In genomic region chr12:54160279-54160678, GRCm38 (mm10) we compare ENCODE assay signal across 20 mouse cellular contexts.
"Had no signal": no experiment of that assay in that cellular context is flagged by ENCODE, and none has a peak within 500 bp of the region (broad histone marks: within the 10 kb centered on the region; RNA-seq: fewer than 3 reads in every experiment).

No protein-coding gene starts in this region.

- H3K27ac ChIP-seq: intestine, embryonic 15.5 days; left cerebral cortex, adult 2 months; limb, embryonic 12.5 days; limb, embryonic 15.5 days; liver, embryonic 13.5 days; lung, embryonic 15.5 days; midbrain, embryonic 10.5 days; midbrain, embryonic 13.5 days; neural tube, embryonic 13.5 days had no signal

- H3K4me3 ChIP-seq: intestine, embryonic 15.5 days; left cerebral cortex, adult 2 months; limb, embryonic 12.5 days; limb, embryonic 15.5 days; liver, embryonic 13.5 days; lung, embryonic 15.5 days; megakaryocyte, embryonic 14.5 days; midbrain, embryonic 10.5 days; midbrain, embryonic 13.5 days; myocyte; neural tube, embryonic 13.5 days had no signal

- H3K36me3 ChIP-seq: intestine, embryonic 15.5 days; limb, embryonic 12.5 days; limb, embryonic 15.5 days; liver, embryonic 13.5 days; lung, embryonic 15.5 days; midbrain, embryonic 10.5 days; midbrain, embryonic 13.5 days; neural tube, embryonic 13.5 days had no signal

- H3K9ac ChIP-seq: intestine, embryonic 15.5 days; limb, embryonic 12.5 days; limb, embryonic 15.5 days; liver, embryonic 13.5 days; lung, embryonic 15.5 days; midbrain, embryonic 13.5 days; neural tube, embryonic 13.5 days had no signal

- DNase-seq: kidney, adult 11 months; kidney, postnatal 10 days; layer of hippocampus, postnatal 36 days; liver, embryonic 13.5 days; lung, adult 18-20 months; lung, postnatal 10 days; lung, postnatal 36 days; thymus, adult 18-20 months; thymus, postnatal 36 days had no signal

- ATAC-seq: intestine, embryonic 15.5 days; midbrain, embryonic 13.5 days; midbrain, embryonic 16.5 days had no signal

- H3K27me3 ChIP-seq: intestine, embryonic 15.5 days; lung, embryonic 15.5 days; megakaryocyte, embryonic 14.5 days had no signal

- H3K4me2 ChIP-seq: intestine, embryonic 15.5 days; limb, embryonic 12.5 days; limb, embryonic 15.5 days; liver, embryonic 13.5 days; lung, embryonic 15.5 days; midbrain, embryonic 13.5 days; neural tube, embryonic 13.5 days had no signal

- H3K9me3 ChIP-seq: intestine, embryonic 15.5 days; liver, embryonic 13.5 days; lung, embryonic 15.5 days; midbrain, embryonic 10.5 days had no signal
